Mouse (Mus musculus): ENCODE data around the gene Abhd4. TPM values are rescaled to one million over a fixed set of nuclear protein-coding genes. Genes with fewer than 3 reads are reported as not detected.
A peak's percentile ranks its signal among the peaks of the same experiment; 100 is the strongest.

Gene Abhd4
- 105 and 126 TPM in 2 replicates for total RNA-seq (2014; rRNA removed)
- polyA plus RNA-seq (2015; fragmentation: Nextera tagmentation; extraction: Ambion mirVana) = 76.9 and 82.7 TPM in 2 replicates

GRCm38 (mm10) chr14:54253741-54254291, at the start of gene Abhd4, which contains the start of gene Dad1:
Gene Abhd4 (plus strand): TSS chr14:54254188.
Gene Dad1 (minus strand): TSS chr14:54254104.
- Histone ChIP-seq H3K27ac (peak within 1 kb of the TSS; percentile 82), H3K36me3 (ENCODE audit: insufficient read depth, low read length) (no peaks in the 10 kb centered on the region), H3K4me3 (ENCODE audit: low read length) (peak within 1 kb of the TSS; percentile 74), H3K27me3 (ENCODE audit: insufficient read depth, low read length) (no peaks in the 10 kb centered on the region), H3K9me3 (ENCODE audit: low read length) (no peaks in the 10 kb centered on the region), H3K4me1 (ENCODE audit: insufficient read depth, low read length) (peaks cover 14% of the 10 kb centered on the region; the same call in 1 of the 2 replicates), H3K9ac (replicated peaks; ENCODE audit: low read length) (peak within 1 kb of the TSS; percentile 67), H3K4me2 (ENCODE audit: low read depth, low read length) (peak within 1 kb of the TSS; percentile 79)
- 0% methylated on average over 39 of the region's 39 CpGs for WGBS
- ATAC-seq = peak; percentile 100
- TF ChIP-seq CTCF (IDR thresholded peaks at IDR 0.05; ENCODE audit: low read depth) = peak; percentile 42; the same call in 1 of the 2 replicates
- DNase-seq (ENCODE audit: low spot score) = peak; percentile 99

GRCm38 (mm10) chr14:54204311-54204710, 49.7 kb upstream of the Abhd4 start:
- TF ChIP-seq CTCF (IDR thresholded peaks at IDR 0.05; ENCODE audit: low read depth) = no peak
- Histone ChIP-seq H3K9ac (replicated peaks; ENCODE audit: low read length) (no peak overlapping the region), H3K36me3 (ENCODE audit: insufficient read depth, low read length) (no peaks in the 10 kb centered on the region), H3K4me1 (ENCODE audit: insufficient read depth, low read length) (no peaks in the 10 kb centered on the region), H3K4me3 (ENCODE audit: low read length) (no peak overlapping the region), H3K27ac (no peak overlapping the region), H3K4me2 (ENCODE audit: low read depth, low read length) (no peak overlapping the region), H3K9me3 (ENCODE audit: low read length) (no peaks in the 10 kb centered on the region), H3K27me3 (ENCODE audit: insufficient read depth, low read length) (no peaks in the 10 kb centered on the region)
- no peak for DNase-seq (ENCODE audit: low spot score)
- no peak for ATAC-seq
- 93% methylated on average over 8 of the region's 8 CpGs for WGBS

GRCm38 (mm10) chr14:54204786-54205185, 49.2 kb upstream of the Abhd4 start:
- no peak for TF ChIP-seq CTCF (IDR thresholded peaks at IDR 0.05; ENCODE audit: low read depth)
- ATAC-seq (no peak), DNase-seq (ENCODE audit: low spot score) (no peak)
- Histone ChIP-seq H3K9ac (replicated peaks; ENCODE audit: low read length) (no peak overlapping the region), H3K27me3 (ENCODE audit: insufficient read depth, low read length) (no peaks in the 10 kb centered on the region), H3K9me3 (ENCODE audit: low read length) (no peaks in the 10 kb centered on the region), H3K4me1 (ENCODE audit: insufficient read depth, low read length) (no peaks in the 10 kb centered on the region), H3K27ac (no peak overlapping the region), H3K36me3 (ENCODE audit: insufficient read depth, low read length) (no peaks in the 10 kb centered on the region), H3K4me2 (ENCODE audit: low read depth, low read length) (no peak overlapping the region), H3K4me3 (ENCODE audit: low read length) (no peak overlapping the region)
- 46% methylated on average over 4 of the region's 4 CpGs for WGBS

GRCm38 (mm10) chr14:54205904-54206303, 48.1 kb upstream of the Abhd4 start:
- no peak for TF ChIP-seq CTCF (IDR thresholded peaks at IDR 0.05; ENCODE audit: low read depth)
- WGBS = 64% methylated on average over 6 of the region's 6 CpGs
- no peak overlapping the region for H3K4me2 ChIP-seq (ENCODE audit: low read depth, low read length)
- H3K36me3 ChIP-seq (ENCODE audit: insufficient read depth, low read length) = no peaks in the 10 kb centered on the region
- DNase-seq (ENCODE audit: low spot score) (no peak), ATAC-seq (no peak)
- H3K4me3 ChIP-seq (ENCODE audit: low read length) = no peak overlapping the region
- no peak overlapping the region for H3K27ac ChIP-seq
- H3K9ac ChIP-seq (replicated peaks; ENCODE audit: low read length) = no peak overlapping the region
- no peaks in the 10 kb centered on the region for H3K27me3 ChIP-seq (ENCODE audit: insufficient read depth, low read length)
- no peaks in the 10 kb centered on the region for H3K4me1 ChIP-seq (ENCODE audit: insufficient read depth, low read length)
- H3K9me3 ChIP-seq (ENCODE audit: low read length) = no peaks in the 10 kb centered on the region

GRCm38 (mm10) chr14:54206309-54206708, 47.7 kb upstream of the Abhd4 start:
- no peaks in the 10 kb centered on the region for H3K27me3 ChIP-seq (ENCODE audit: insufficient read depth, low read length)
- WGBS = 91% methylated on average over 5 of the region's 5 CpGs
- no peak overlapping the region for H3K9ac ChIP-seq (replicated peaks; ENCODE audit: low read length)
- DNase-seq (ENCODE audit: low spot score) (no peak), ATAC-seq (no peak)
- H3K4me1 ChIP-seq (ENCODE audit: insufficient read depth, low read length) = no peaks in the 10 kb centered on the region
- no peaks in the 10 kb centered on the region for H3K36me3 ChIP-seq (ENCODE audit: insufficient read depth, low read length)
- no peak overlapping the region for H3K4me3 ChIP-seq (ENCODE audit: low read length)
- H3K9me3 ChIP-seq (ENCODE audit: low read length) = no peaks in the 10 kb centered on the region
- no peak overlapping the region for H3K4me2 ChIP-seq (ENCODE audit: low read depth, low read length)
- H3K27ac ChIP-seq = no peak overlapping the region
- no peak for TF ChIP-seq CTCF (IDR thresholded peaks at IDR 0.05; ENCODE audit: low read depth)

- no peaks in the 10 kb centered on the region for H3K36me3 ChIP-seq (ENCODE audit: insufficient read depth, low read length)
- WGBS = 75% methylated on average over 15 of the region's 15 CpGs
- no peak overlapping the region for H3K4me2 ChIP-seq (ENCODE audit: low read depth, low read length)
- no peak overlapping the region for H3K9ac ChIP-seq (replicated peaks; ENCODE audit: low read length)
- no peak for ATAC-seq
- no peak overlapping the region for H3K4me3 ChIP-seq (ENCODE audit: low read length)
- DNase-seq (ENCODE audit: low spot score) = no peak
- H3K27me3 ChIP-seq (ENCODE audit: insufficient read depth, low read length) = no peaks in the 10 kb centered on the region
- H3K27ac ChIP-seq = no peak overlapping the region
- H3K9me3 ChIP-seq (ENCODE audit: low read length) = no peaks in the 10 kb centered on the region
- no peaks in the 10 kb centered on the region for H3K4me1 ChIP-seq (ENCODE audit: insufficient read depth, low read length)
- TF ChIP-seq CTCF (IDR thresholded peaks at IDR 0.05; ENCODE audit: low read depth) = no peak
Observed at GRCm38 (mm10) chr14:54206750-54207550, 47.0 kb upstream of the Abhd4 start.

- Histone ChIP-seq H3K36me3 (ENCODE audit: insufficient read depth, low read length) (no peaks in the 10 kb centered on the region), H3K4me2 (ENCODE audit: low read depth, low read length) (no peak overlapping the region), H3K9me3 (ENCODE audit: low read length) (no peaks in the 10 kb centered on the region), H3K27ac (no peak overlapping the region), H3K4me3 (ENCODE audit: low read length) (no peak overlapping the region), H3K4me1 (ENCODE audit: insufficient read depth, low read length) (no peaks in the 10 kb centered on the region), H3K9ac (replicated peaks; ENCODE audit: low read length) (no peak overlapping the region), H3K27me3 (ENCODE audit: insufficient read depth, low read length) (no peaks in the 10 kb centered on the region)
- TF ChIP-seq CTCF (IDR thresholded peaks at IDR 0.05; ENCODE audit: low read depth) = no peak
- DNase-seq (ENCODE audit: low spot score) (no peak), ATAC-seq (no peak)
- 87% methylated on average over 5 of the region's 5 CpGs for WGBS
Observed at GRCm38 (mm10) chr14:54207924-54208323, 46.1 kb upstream of the Abhd4 start.
